Mouse (Mus musculus) stomach, postnatal 0 days (tissue): ENCODE results near the gene Chst11. TPM values are rescaled to one million over a fixed set of nuclear protein-coding genes. Genes with fewer than 3 reads are reported as not detected.

Source experiments
- ATAC-seq: fragments of 200-750 bp; cut with Nextera tagmentation; 2 replicates; pipeline ENCODE4 v1.8.0; 2017; ENCODE audit not compliant: low FRiP score, low TSS enrichment
- DNase-seq: peaks from one replicate; pipeline ENCODE4 v3.0.0-alpha.2; 2016; ENCODE audit warnings: low spot score
- H3K27ac ChIP-seq: fragments of 300-500 bp; sonication (generic); replicated peaks from 2 replicates; pipeline ENCODE4 v1.5.1; 2014; ENCODE audit warnings: mild to moderate bottlenecking, control low read depth
- H3K27me3 ChIP-seq: fragments of 300-500 bp; sonication (generic); 2 replicates; pipeline ENCODE4 v1.6.1; 2014; ENCODE audit warnings: low read length; ENCODE audit not compliant: control insufficient read depth, insufficient read depth
- H3K36me3 ChIP-seq: fragments of 300-500 bp; sonication (generic); 2 replicates; pipeline ENCODE4 v1.6.1; 2014; ENCODE audit warnings: low read length, mixed read lengths; ENCODE audit not compliant: control insufficient read depth, insufficient read depth
- H3K4me1 ChIP-seq: fragments of 300-500 bp; sonication (generic); replicated peaks from 2 replicates; pipeline ENCODE4 v1.6.1; 2014; ENCODE audit warnings: antibody characterized with exemption; ENCODE audit not compliant: control insufficient read depth, insufficient read depth
- H3K4me2 ChIP-seq: fragments of 300-500 bp; sonication (generic); replicated peaks from 2 replicates; pipeline ENCODE4 v1.6.1; 2014; ENCODE audit warnings: low read depth, mild to moderate bottlenecking, control low read depth, moderate library complexity
- H3K4me3 ChIP-seq: fragments of 300-500 bp; sonication (generic); 2 replicates; pipeline ENCODE4 v1.5.1; 2014; ENCODE audit warnings: low read depth, low read length, control low read depth
- H3K9ac ChIP-seq: fragments of 300-500 bp; sonication (generic); 2 replicates; pipeline ENCODE4 v1.6.1; 2014; ENCODE audit warnings: mild to moderate bottlenecking, low read length, control low read depth, mixed read lengths
- H3K9me3 ChIP-seq: fragments of 300-500 bp; sonication (generic); 2 replicates; pipeline ENCODE4 v1.6.1; 2016; ENCODE audit warnings: low read length; ENCODE audit not compliant: control insufficient read depth
- CTCF ChIP-seq: IDR thresholded peaks from 2 replicates; pipeline ENCODE4 v1.5.1; 2016; ENCODE audit warnings: antibody characterized with exemption, low read depth, mild to moderate bottlenecking, moderate library complexity
- EP300 ChIP-seq: optimal IDR thresholded peaks from 2 replicates; pipeline ENCODE3; 2016; ENCODE audit warnings: antibody characterized with exemption
- WGBS: fragments of 180-500 bp; shearing (Covaris S2); extraction: QIAGEN DNeasy Blood & Tissue Kit; methylation state at CpG from one replicate; pipeline ENCODE4 v1.1.7; 2014; 5-methylcytosine and 5-hydroxymethylcytosine counted together
- polyA plus RNA-seq: library from polyadenylated mRNA; unstranded; fragments of >200 nt; fragmentation: Nextera tagmentation; extraction: Ambion mirVana; gene quantifications from 2 replicates; pipeline ENCODE4 v1.2.1, GENCODE M21; 2015

The Chst11 gene
- polyA plus RNA-seq, 1 experiment from 2014 or later: 0.45 TPM

DNA sequence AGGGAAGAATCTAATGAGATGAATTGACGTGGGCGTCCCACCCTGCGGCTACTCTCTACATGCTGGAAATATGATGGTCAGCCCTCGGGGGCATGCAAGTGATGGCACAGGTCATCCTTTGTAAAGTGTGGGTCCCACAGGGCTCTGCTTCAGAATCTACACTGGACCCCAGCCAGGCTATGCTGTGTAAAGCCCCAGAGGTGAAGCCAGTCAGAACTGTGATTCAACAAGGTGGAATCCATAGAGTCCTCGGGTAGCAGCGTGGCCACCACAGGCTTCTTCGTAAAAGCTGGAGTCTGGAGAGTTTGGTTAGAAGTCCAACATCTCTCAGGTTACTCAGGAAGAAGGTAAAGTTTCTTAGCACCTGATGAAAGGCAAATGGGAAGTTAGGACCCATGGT, 154.0 kb downstream of the Chst11 start:
- ATAC-seq (no peak), DNase-seq (no peak)
- 95% methylated on average over 7 of the region's 7 CpGs for WGBS
- no peak for TF ChIP-seq EP300
- TF ChIP-seq CTCF: no peak
- Histone ChIP-seq H3K36me3 (no peaks in the 10 kb centered on the region), H3K4me1 (0 out of 2 replicates have a peak, but pooled peaks cover 3% of the 10 kb centered on the region), H3K9me3 (no peaks in the 10 kb centered on the region), H3K27ac (no peak overlapping the region), H3K4me3 (no peak overlapping the region), H3K27me3 (no peaks in the 10 kb centered on the region), H3K9ac (no peak overlapping the region), H3K4me2 (no peak overlapping the region)

- Histone ChIP-seq H3K9me3 (no peaks in the 10 kb centered on the region), H3K4me1 (0 out of 2 replicates have a peak, but pooled peaks cover 3% of the 10 kb centered on the region), H3K27ac (no peak overlapping the region), H3K4me2 (no peak overlapping the region), H3K9ac (no peak overlapping the region), H3K27me3 (no peaks in the 10 kb centered on the region), H3K36me3 (no peaks in the 10 kb centered on the region), H3K4me3 (no peak overlapping the region)
- 65% methylated on average over 16 of the region's 16 CpGs for WGBS
- DNase-seq: no peak
- ATAC-seq: 0 out of 2 replicates have a peak, but pooled peaks have one; percentile 50
- TF ChIP-seq CTCF (no peak), EP300 (no peak)
Observed at GRCm38 (mm10) chr10:83140258-83140936, 155.1 kb downstream of the Chst11 start.

GRCm38 (mm10) chr10:83141434-83141833, 156.1 kb downstream of the Chst11 start:
- 0 out of 2 replicates have a peak, but pooled peaks cover 3% of the 10 kb centered on the region for H3K4me1 ChIP-seq
- DNase-seq: no peak
- H3K9me3 ChIP-seq: no peaks in the 10 kb centered on the region
- H3K4me2 ChIP-seq: no peak overlapping the region
- H3K9ac ChIP-seq: no peak overlapping the region
- no peaks in the 10 kb centered on the region for H3K36me3 ChIP-seq
- no peaks in the 10 kb centered on the region for H3K27me3 ChIP-seq
- TF ChIP-seq EP300 (no peak), CTCF (no peak)
- WGBS: 71% methylated on average over 5 of the region's 5 CpGs
- ATAC-seq: no peak
- no peak overlapping the region for H3K27ac ChIP-seq
- H3K4me3 ChIP-seq: no peak overlapping the region

DNA sequence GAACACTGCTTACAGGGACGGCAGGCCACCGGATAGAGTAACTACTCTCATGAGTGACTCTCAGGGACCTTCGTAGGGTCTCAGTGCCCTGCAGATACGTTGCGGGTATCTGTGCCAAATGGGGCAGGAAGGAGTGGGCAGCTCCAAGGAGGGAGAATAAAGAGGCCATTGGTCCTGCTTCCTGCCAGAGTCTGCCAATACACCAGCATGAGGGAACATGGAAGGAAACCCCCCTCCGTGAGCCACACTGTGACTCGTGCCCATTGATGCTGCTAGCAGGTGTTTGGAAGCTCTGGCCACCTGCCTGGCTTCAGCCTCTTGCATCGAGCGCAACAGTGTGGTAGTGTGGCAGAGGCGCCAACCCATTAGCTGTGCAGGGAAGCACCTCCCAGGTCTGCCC, 157.8 kb downstream of the Chst11 start:
- Histone ChIP-seq H3K4me2 (no peak overlapping the region), H3K36me3 (no peaks in the 10 kb centered on the region), H3K9ac (no peak overlapping the region), H3K27ac (no peak overlapping the region), H3K9me3 (no peaks in the 10 kb centered on the region), H3K4me3 (no peak overlapping the region), H3K4me1 (0 out of 2 replicates have a peak, but pooled peaks cover 3% of the 10 kb centered on the region), H3K27me3 (no peaks in the 10 kb centered on the region)
- 81% methylated on average over 10 of the region's 10 CpGs for WGBS
- no peak for TF ChIP-seq CTCF
- no peak for TF ChIP-seq EP300
- DNase-seq (no peak), ATAC-seq (no peak)

DNA sequence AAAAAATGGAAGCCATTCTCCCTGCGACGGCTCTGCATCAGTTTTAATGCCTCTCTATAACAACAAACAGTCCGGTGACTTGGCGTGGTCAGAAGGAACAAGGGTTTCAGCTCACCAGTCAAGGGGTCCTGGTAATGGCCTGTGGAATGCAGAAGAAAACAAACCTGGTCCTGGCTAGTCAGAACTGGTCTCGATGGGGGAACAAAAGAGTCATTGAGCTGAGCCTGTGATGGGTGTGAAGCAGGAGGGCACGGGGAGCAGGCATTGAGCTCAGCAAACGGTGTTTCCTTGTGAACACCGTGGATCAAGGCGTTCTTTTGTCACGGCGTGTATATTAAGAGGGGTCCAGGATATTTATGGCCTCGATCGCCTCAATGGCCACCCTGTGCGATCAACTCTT, 160.5 kb downstream of the Chst11 start:
- Histone ChIP-seq H3K4me1 (0 out of 2 replicates have a peak, but pooled peaks cover under 1% of the 10 kb centered on the region), H3K9me3 (no peaks in the 10 kb centered on the region), H3K36me3 (no peaks in the 10 kb centered on the region), H3K27ac (no peak overlapping the region), H3K9ac (no peak overlapping the region), H3K4me2 (no peak overlapping the region), H3K27me3 (no peaks in the 10 kb centered on the region), H3K4me3 (no peak overlapping the region)
- DNase-seq (no peak), ATAC-seq (no peak)
- TF ChIP-seq EP300 (no peak), CTCF (no peak)
- 59% methylated on average over 14 of the region's 14 CpGs for WGBS

DNA sequence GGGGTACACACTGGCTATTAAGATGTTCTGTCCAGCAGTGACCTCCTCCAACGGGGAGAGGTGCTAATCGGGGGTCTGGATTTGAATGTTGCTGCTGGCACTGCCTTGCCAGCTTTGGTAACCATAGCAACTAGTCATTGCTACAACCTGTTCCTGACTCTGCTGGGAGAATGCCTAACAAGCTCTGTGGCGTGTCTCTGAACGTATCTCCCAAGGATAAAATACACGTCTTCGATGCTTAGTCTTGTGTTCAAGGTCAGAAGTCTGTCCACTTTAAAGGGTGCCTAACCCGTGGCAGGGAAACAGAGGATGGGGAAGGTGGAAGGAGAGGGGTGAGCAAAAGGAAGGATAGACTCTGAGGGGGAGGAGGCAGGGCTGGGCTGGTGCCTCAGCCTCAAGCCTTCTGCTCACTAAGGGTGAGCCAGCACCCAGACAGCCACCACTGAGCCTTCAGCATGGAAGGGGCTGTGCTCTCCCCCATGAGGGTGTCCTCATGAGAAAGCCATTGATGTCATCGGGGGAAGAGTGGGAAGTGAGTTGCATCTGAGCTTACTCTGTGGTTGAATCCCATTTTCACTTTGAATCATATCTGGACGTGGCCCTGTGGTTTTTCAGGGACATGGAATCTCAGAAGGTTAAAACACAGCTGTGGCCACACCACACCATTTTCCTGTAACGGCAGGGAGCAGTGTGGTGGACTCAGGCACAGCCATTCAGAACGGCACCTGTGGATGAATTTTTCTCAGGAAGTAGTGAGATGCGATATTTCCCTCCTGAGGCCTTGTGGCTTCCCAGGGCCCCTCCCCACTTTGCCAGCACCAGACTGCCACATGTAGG, 164.3 kb downstream of the Chst11 start:
- DNase-seq: no peak
- H3K9ac ChIP-seq: no peak overlapping the region

More for the DNA sequence above, 164.3 kb downstream of the Chst11 start:
- no peak overlapping the region for H3K27ac ChIP-seq
- no peaks in the 10 kb centered on the region; the same call in 1 of the 2 replicates for H3K4me1 ChIP-seq
- no peak overlapping the region for H3K4me2 ChIP-seq
- H3K27me3 ChIP-seq: no peaks in the 10 kb centered on the region
- no peaks in the 10 kb centered on the region for H3K9me3 ChIP-seq
- 73% methylated on average over 12 of the region's 12 CpGs for WGBS
- ATAC-seq: no peak
- no peaks in the 10 kb centered on the region for H3K36me3 ChIP-seq
- no peak overlapping the region for H3K4me3 ChIP-seq
- TF ChIP-seq EP300 (no peak), CTCF (no peak)
